Mouse (Mus musculus): Measurements from ENCODE around the gene Dtl.

DNA sequence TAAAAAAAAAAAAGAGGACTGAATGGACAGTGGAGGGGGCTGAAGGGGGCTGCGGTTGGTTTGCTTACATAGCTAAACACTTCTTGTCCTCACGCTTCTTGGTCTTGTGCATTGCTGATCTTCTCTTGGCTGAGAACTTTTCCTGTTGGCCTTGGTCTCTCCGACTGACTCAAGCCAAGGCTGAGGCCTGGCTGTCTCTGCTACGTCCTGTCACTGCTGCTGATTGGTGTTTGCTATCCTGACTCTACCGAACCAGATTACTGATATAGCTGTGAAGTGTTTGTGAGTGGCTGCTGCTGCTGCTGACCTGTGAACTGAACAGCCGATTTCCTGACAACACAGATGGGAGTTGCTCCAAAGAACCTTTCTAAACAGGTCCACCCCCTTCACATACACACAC is 66.2 kb downstream of the Dtl start:
- TF ChIP-seq POLR2A (IDR thresholded peaks at IDR 0.05; ENCODE audit: control insufficient read depth, low read depth, low read length) (no peak), CTCF (IDR thresholded peaks at IDR 0.05; ENCODE audit: control insufficient read depth, insufficient read depth, insufficient replicate concordance, low read depth, low read length) (no peak)

All from testis, adult 2 months (tissue).